Mouse (Mus musculus): ENCODE measurements around the gene Tns2.
"Not testable (repeated sequence)": the region's sequence is repeated elsewhere in the genome, so short reads cannot be mapped to it uniquely, and the experiment has no call there.

The Tns2 gene

DNA sequence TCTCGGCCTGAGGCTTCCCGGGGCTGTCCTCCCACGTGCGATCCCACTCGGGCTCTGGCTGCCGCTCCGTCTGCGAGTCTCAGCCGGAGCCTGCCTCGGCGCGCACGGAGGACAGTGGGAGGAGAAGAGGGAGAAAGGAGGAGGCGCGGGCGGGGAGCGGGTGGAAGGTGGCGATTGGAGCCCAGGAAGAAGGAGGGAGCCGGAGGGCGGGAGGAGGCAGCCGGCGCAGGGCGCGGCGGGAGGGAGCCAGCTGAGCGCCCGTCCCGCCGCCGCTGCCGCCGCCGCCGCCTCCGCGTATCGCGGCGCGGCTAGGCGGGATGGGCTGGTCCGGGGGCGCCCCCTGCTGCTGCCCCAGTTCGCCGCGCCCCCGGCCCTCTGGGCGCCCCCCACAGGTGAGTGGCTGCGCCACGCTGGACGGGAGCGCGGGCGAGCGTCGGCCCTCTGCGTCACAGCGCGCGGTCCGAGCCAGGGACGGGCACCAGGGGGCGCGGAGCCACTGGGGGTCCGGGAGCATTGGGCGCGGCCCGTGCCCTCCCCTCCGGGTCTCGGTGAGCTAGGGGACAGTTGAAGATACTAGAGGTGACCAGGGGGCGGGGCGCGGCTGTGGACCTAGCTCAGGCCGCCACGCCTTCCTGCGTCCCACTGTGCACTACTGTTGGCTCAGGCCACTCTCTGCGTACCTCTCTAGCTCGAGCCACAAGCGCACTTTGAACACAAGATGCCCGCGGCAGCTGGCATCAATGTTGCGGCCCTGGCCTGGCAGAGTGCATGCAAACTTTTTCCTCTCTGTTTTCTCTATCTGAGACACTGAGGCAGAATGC lies at the start of gene Tns2:
Tns2 (plus strand) TSS at position 253 of the 821 bp plus-strand sequence.
- DNase-seq (ENCODE audit: low spot score in 2 of 2), result peak; percentile 77 to 91

DNA sequence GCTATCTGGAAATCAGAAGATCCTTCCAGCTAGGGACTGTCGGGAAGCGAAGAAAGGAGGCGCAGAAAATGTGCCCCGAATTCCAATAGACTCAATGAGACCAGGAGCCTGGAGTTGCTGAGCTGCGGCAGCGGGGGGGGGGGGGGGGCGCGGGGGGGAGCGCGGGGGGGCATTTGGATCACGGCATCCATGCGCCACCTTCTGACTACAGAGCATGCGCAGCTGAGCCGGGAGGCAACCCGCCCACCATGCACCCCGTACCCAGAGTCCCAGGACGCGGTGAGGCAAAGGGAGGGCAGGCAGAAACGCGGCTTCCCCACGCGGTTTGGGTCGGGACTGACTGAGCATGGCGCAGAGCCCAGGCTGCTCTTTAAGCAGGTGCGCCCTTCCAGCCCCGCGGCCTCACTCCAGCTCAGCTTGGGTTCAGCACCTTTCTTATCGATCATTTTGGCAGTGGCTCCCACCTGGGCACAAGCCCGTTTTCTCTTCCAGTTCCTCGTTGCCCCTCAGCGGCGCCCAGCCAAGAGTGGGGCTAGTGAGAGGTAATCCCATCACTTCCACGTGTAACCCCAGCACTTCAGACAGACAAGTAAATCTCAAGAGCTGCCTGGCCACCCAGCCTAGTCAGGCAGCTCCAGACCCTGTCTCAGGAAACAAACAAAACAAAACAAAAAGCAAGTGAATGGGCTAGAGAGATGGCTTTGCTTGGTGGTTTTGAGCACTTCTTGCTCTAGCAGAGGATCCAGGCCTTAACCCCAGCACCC lies 48.1 kb upstream of the Tns2 start:
- DNase-seq (ENCODE audit: low spot score in 2 of 2), result peak in 1 of 2 experiments; percentile 33

DNA sequence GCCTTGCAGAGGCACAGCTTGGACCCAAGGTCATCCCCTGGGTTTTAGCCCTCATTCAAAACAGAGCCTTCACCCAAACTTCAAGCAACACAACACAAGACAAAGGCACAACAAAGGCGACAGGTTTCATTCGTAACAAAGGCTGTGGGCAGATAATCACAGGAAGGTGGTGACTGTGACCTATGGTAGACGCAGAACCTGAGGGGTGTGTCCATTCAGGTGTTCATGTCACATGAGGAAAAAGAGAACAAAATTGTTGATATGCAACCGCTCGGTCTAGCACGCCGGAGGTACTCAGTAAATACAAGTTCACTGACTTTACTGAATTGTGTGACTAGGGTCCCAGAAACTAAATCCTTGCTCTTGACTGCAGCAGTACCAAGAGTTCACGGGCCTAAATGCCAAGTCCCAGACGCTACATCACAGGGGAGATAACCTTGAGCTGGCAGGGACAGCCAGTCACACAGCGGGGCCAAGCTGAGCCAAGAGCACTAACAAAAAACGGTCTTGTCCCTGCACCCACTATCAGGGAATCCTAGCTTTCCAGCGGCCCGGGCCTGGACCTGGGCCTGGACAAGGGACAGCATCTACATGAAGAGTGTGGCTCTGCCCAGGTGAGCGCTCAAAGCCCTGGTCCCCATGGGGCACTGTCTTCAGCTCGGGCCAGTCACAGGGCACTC lies 43.6 kb upstream of the Tns2 start:
- DNase-seq (ENCODE audit: low spot score in 2 of 2), result no peak

DNA sequence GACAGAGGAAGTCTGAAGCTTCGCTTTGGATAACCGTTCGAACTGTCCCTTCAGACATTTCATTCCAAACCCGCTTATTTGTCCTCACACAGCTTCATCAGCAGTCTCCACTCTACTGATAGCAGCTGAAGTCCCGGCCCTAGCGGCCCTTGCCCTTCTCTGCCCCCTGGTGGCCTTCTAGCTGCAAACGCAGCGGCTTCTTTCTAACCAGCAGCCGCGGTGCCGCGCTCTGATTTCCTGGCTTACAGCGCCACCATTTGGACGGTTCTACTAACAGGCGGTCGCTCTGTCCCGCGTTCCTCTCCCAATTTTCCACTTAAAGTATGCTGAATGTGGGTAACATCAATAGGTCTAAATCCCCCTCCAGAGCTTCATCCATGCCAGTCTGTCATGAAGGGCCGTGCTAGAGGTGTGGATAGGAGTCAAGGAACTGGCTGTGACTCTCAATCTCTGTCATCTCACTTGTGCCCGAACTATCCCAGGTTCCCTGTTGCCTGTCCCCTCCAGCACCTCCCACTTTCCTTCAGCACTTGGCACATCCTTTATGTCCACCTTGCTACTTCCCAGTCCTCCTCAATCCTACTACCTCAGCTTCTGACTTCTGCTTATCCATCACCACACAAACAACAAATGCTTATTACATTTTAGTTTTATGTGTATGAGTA lies 34.4 kb upstream of the Tns2 start:
- DNase-seq (ENCODE audit: low spot score in 2 of 2), result peak; percentile 89 to 93

DNA sequence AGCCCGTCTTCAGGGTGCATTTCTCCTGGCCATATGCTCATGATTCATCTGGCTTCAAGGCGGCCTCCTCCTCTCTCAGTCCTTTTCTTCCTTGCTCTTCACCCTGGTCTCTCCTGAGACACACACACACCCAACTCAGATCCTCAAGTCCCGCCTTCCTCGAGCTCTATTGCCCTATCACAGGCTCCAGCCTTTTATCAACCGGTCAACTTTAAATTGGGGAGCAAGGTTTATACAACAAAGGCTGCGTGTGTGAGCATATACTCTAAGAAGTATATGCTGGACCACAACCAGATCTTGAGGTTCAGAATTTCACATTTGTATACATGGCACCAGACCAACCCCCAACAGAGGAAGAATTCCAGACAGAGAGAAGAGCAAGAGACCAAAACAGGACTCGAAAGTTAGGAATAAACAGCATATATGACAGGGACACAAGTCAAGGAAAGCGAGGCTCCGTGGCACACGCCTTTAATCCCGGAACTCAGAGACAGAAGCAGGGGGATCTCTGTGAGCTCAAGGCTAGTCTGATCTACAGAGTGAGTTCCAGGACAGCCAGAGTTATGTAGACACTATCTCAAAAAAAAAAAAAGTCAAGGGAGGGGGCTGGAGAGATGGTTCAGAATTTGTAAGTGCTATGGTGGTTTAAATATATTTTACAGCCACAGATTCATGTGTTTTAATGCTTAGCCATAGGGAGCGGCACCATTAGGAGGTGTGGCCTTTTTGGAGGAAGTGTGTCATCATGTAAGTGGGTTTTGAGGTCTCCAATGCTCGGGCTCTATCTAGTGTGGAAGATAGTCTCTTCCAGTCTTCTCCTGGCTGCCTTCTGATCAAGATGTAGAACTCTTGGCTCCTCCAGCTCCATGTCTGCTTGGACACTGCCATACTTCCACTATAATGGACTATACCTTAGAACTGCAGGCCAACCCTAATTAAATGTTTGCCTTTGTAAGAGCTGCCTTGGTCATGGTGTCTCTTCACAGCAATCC lies 29.4 kb upstream of the Tns2 start:
- DNase-seq (ENCODE audit: low spot score in 2 of 2), result no peak

DNA sequence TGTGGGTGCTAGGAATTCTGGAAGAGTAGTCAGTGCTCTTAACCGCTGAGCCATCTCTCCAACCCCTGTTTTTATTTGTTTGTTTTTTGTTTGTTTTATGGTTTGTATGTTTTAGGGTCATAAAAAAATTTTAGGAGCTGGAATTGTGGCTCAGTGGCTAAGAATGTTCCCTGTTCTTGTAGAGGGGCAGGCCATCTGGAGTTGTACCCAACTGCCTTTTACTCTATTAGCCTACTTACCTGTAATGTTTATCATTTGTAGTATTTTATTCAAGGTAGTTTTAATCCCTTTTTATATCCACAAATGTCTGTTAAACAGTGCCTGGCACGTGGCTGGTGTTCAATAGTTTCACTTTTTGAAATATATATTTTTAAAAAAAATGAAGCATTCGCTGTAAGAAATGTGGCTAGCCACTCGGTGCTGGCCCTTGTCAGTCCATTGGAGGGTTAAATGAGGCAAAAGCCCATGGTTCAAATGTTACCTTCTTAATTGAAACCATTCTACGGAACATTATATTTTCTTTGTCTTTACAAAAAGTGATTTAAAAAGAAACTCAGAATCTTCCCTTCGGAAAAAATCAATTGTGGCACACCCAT lies 27.2 kb upstream of the Tns2 start:
- no peak for DNase-seq (ENCODE audit: low spot score in 2 of 2)

DNA sequence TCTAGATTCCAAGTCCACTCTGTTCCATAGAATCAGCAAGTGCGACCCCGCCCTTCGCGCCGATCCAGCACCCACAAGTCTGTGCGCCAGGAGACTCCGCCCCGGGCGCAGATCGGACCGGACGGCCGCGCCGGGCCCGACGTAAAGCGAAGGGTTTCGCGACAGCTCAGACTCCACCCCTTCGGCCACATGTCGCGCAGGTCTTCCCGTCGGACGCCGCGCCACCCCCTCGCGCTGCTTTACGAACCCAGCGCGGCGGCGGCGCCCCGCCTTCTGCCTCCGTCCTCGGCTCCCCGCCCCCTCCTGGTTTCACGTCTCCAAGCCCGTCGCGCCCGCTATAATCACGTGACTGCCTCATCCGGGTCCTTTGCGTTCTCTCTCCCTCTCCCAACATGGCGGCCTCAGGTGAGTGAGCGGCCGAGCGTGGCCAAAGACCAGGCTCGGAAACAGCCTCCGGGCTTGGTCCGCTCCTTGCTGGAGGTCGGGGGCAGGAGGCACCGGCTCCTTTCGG lies 26.6 kb upstream of the Tns2 start, which contains the start of gene Eif4b:
Eif4b (plus strand) TSS at position 215 of the 511 bp plus-strand sequence.
- peak; percentile 98 to 99 for DNase-seq (ENCODE audit: low spot score in 2 of 2)

DNA sequence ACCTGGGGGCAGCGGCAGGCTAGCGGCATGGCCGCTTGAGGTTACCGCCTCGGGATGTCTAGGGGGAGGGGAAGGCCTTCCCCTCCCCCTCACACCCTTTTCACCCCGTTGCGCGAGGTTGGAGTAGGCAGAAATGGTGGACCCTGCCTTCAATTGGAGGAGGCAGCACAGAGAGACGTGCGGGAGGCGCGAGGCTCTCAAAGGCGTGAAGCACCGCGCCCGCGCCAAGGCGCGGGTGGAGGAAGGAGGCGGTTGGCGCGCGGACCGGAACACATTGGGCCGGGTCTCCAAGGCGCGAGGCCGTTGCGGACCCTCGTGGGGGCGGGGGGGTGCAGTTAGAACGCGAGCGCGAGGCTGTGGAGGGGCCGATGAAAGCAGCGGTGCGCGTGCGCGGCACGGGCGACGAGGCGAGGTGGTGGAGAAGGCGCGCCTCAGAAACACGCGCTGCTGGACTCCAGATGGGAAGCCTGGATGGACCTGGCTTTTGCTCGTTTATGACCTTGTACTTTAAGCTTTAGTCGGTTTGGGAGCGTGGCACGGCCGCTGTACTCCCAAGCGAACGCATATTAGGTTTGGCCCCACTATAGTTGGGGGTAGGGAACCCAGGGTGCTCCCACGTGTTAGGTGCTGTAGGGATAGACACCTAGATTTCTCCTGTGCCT lies 26.0 kb upstream of the Tns2 start:
- DNase-seq (ENCODE audit: low spot score in 2 of 2), result peak in 1 of 2 experiments; percentile 57

DNA sequence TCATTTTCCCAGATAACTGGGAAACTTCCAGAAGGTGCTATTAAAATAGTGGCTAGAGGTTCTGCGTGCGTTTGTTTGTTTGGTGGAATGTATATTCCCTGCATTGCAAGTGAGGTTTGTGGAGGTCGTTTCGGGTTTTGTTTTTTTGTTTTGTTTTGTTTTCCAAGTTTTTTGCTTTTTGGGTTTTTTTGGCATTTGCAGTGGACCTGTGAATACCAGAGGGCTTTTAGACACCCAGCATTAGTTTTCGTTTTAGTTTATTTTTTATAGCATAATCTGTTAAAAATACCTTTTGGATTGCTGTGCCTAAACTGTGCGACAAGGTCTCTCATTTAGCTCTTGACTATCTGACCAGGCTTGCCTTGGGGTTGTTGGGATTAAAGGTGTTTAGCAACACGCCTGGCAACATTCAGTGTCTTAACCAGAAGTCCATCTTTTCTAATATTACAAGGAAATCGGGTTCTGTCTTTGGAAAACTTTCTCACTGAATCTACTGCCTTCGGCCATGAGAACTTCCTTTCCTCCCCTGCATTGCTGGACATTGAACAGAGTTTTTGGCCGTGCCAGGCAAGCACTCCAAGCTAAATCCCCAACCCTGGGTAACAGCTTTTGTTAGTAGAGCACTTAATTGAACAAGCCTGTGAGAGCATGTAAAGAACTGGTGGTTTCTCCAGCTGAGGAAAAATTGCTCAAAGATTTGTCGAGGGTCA lies 25.2 kb upstream of the Tns2 start:
- DNase-seq (ENCODE audit: low spot score in 2 of 2), result no peak

DNA sequence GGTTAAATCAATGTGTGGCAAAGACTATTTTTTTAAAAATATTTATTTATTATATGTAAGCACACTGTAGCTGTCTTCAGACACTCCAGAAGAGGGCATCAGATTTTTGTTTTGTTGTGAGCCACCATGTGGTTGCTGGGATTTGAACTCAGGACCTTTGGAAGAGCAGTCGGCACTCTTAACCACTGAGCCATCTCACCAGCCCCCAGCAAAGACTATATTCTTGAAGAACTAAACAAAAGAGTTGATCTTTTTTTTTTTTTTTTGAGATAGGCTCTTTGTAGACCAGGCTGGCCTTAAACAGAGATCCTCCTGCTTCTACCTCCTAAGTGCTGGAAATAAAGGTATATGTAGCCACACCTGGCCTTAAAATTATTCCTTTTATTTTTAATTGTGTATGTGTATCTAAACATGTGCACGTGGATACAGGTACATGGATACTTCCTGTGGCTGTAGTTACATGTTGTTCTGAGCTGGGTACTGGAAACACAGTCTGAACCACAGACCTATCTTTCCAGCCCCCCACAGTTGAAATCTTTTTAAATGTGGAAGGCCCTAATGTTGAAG lies 23.0 kb upstream of the Tns2 start:
- no peak for DNase-seq (ENCODE audit: low spot score in 2 of 2)

DNA sequence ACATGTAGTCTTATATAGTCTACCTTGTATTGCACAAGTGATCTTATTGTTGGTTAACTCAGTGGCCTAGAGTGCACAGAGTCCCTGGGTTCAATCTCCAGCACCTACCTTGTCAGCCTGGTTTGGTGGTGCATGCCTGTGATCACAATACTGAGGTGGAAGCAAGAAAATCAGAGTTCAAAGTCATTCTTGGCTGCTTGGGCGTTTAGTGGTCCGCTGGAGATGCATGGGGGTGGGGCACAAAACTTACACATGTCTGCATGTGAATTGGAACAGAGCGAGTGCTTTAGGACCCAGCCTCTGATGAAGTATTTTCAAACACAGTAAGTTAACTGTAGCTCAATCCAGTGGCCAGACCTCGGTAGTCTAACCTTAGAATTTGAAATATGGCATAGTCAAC lies 21.0 kb upstream of the Tns2 start:
- DNase-seq (ENCODE audit: low spot score in 2 of 2), result no peak

DNA sequence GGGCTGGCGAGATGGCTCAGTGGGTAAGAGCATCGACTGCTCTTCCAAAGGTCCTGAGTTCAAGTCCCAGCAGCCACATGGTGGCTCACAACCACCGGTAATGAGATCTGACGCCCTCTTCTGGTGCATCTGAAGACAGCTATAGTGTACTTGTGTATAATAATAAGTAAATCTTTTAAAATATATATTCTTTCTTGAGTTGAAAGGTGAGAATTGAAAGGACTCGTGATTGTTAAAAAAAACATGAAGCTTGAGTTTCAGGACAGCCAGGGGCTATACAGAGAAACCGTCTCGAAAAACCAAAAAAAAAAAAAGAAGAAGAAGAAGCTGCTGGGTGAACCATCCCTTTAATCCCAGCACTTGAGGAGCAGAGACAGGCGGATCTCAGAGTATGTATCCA lies 20.3 kb upstream of the Tns2 start:
- DNase-seq (ENCODE audit: low spot score in 2 of 2), result not testable (repeated sequence)

DNA sequence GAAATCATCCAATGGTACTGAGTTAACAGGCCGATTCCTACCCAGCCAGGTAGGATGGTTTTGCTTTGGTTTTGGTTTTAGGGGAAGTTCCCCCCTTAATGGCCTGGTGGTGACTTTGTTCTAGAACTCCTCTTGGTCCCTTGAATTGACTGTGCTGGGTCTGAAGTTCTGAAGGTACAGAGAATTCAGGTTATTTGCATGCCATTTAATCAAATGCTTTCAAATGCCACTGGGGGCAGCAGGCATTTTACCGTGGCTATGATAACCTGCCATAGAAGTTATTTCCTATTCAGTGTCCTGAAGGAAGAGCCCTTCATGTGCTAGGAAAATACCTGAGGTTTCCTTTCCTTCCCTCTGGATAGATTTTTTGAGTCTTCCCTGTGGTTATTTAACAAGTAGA lies 19.8 kb upstream of the Tns2 start:
- DNase-seq (ENCODE audit: low spot score in 2 of 2), result no peak

DNA sequence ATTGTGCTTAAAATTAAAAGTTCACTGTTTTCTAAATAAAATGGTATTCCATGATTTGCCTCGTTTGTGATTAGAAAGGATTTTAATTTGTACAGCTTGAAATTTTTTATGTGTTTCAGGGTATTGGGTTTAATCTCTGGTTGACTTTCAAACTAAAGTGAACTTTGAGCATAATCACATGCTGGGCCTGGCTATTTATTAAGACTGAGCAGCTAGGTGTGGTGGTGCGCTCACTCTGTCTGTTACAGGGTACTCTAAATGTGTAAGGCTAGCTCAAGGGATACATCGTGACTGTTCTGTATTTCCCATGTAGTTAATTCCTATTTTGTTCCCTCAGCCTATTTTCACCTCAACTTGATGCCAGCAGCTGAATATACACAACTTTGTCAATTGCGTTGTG lies 18.1 kb upstream of the Tns2 start:
- no peak for DNase-seq (ENCODE audit: low spot score in 2 of 2)

DNA sequence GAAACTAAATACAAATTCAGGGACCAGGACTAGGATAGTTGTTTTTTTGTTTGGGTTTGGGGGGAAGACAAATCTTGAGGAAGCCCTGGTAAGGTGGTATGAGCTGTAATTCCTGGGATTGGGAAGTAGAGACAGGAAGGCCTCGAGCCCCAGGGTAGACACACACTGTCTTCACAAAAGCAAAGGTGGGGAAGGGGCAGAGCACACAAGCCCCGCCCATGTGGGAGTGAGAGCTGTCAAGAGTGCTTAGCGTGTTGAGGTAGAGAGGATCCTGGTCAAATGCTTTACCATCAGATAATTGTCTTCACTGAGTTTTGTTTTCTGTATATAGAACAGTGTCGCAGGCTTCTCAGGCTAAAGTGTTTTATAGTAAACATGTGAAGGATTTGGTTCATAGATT lies 17.2 kb upstream of the Tns2 start:
- no peak for DNase-seq (ENCODE audit: low spot score in 2 of 2)

DNA sequence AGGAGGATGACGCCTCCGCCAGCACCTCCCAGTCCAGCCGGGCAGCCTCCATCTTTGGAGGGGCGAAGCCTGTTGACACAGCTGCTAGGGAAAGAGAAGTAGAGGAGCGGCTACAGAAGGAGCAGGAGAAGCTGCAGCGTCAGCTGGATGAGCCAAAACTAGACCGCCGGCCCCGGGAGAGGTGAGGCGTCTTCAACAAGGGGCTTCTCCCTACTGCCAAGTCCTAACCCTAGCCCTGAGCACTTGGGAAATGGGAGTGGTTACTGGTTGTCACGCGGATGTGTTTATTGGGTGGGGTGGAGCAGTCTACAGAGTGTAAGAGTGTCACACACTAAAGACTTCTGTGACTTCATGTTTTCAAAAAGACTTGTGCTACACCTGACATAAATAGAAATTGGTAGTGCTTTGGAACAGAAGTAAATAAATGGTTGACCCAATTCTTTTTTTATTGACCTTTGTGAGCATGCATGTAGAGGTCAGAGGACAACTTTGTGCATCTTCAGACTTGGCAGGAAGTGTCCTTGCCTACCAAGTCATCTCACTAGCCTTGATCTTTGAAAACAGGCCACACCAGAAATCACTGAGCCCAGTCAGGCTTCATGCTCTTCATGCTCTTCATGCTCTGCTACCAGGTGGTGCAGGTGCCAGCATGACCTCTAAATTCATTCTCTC lies 10.2 kb upstream of the Tns2 start:
- no peak for DNase-seq (ENCODE audit: low spot score in 2 of 2)

DNA sequence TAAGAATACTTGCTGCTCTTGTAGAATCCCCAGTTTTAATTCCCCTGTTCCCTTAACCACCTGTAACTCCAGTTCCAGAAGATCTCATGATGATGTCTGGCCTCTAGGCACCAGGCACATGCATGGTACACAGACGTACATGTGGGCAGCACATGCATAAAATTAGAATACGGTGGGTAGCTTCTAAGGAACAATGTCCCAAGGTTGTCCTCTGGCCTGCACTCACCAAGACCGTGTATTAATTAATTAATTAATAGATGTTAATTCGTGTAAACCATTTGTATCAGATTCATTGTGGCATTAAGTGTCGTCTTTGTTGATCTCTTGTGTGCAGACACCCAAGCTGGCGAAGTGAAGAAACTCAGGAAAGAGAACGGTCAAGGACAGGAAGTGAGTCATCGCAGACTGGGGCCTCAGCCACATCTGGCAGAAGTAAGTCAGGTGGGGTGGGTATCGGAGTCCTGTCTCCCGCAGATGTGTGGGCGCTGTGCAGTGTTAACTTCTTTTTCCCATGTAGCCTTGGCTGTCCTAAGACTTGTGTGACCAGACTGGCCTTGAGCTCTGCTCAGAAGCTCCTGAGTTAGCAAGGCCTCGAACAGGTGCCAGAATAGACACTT lies 9.0 kb upstream of the Tns2 start:
- DNase-seq (ENCODE audit: low spot score in 2 of 2), result no peak

Data from urinary bladder, postnatal 36 days (tissue).